Mouse (Mus musculus) midbrain, postnatal 0 days (tissue): ENCODE measurements around the gene Mxra7. TPM values are rescaled to one million over a fixed set of nuclear protein-coding genes. Genes with fewer than 3 reads are reported as not detected.

Source experiments
- ATAC-seq: fragments of 200-750 bp; cut with Nextera tagmentation; 2 replicates; pipeline ENCODE4 v1.8.0; 2017; ENCODE audit warnings: moderate number of reproducible peaks, mild to moderate bottlenecking, moderate TSS enrichment, moderate library complexity; ENCODE audit not compliant: low FRiP score
- DNase-seq: peaks from one replicate; pipeline ENCODE4 v3.0.0-alpha.2; 2015; ENCODE audit warnings: low spot score
- H3K27ac ChIP-seq: fragments of 300-500 bp; sonication (generic); 2 replicates; pipeline ENCODE4 v1.5.1; 2014; ENCODE audit warnings: low read depth, mild to moderate bottlenecking, low read length, mixed read lengths
- H3K27me3 ChIP-seq: fragments of 300-500 bp; sonication (generic); 2 replicates; pipeline ENCODE4 v1.6.1; 2014; ENCODE audit warnings: low read length, control low read depth, mixed read lengths; ENCODE audit not compliant: insufficient read depth
- H3K36me3 ChIP-seq: fragments of 300-500 bp; sonication (generic); 2 replicates; pipeline ENCODE4 v1.6.1; 2014; ENCODE audit warnings: low read length, control low read depth, mixed read lengths; ENCODE audit not compliant: insufficient read depth
- H3K4me1 ChIP-seq: fragments of 300-500 bp; sonication (generic); 2 replicates; pipeline ENCODE4 v1.6.1; 2014; ENCODE audit warnings: mild to moderate bottlenecking, control low read depth, antibody characterized with exemption, low read length, mixed read lengths; ENCODE audit not compliant: insufficient read depth
- H3K4me2 ChIP-seq: fragments of 300-500 bp; sonication (generic); 2 replicates; pipeline ENCODE4 v1.6.1; 2014; ENCODE audit warnings: low read depth, mild to moderate bottlenecking, low read length, mixed read lengths; ENCODE audit not compliant: poor library complexity, severe bottlenecking
- H3K4me3 ChIP-seq: fragments of 300-500 bp; sonication (generic); 2 replicates; pipeline ENCODE4 v1.5.1; 2014; ENCODE audit warnings: low read depth, mild to moderate bottlenecking, low read length, moderate library complexity
- H3K9ac ChIP-seq: fragments of 300-500 bp; sonication (generic); replicated peaks from 2 replicates; pipeline ENCODE4 v1.6.1; 2014; ENCODE audit warnings: mild to moderate bottlenecking, low read length, moderate library complexity, mixed read lengths; ENCODE audit not compliant: poor library complexity, severe bottlenecking
- H3K9me3 ChIP-seq: fragments of 300-500 bp; sonication (generic); 2 replicates; pipeline ENCODE4 v1.6.1; 2016; ENCODE audit warnings: low read length, control low read depth
- CTCF ChIP-seq: IDR thresholded peaks from 2 replicates; pipeline ENCODE4 v1.5.1; 2016; ENCODE audit warnings: antibody characterized with exemption, mild to moderate bottlenecking
- WGBS: fragments of 180-500 bp; shearing (Covaris S2); extraction: QIAGEN DNeasy Blood & Tissue Kit; methylation state at CpG from one replicate; pipeline ENCODE4 v1.1.7; 2014; 5-methylcytosine and 5-hydroxymethylcytosine counted together
- polyA plus RNA-seq: library from polyadenylated mRNA; unstranded; fragments of >200 nt; fragmentation: Nextera tagmentation; extraction: Ambion mirVana; gene quantifications from 2 replicates; pipeline ENCODE4 v1.2.1, GENCODE M21; 2015
- total RNA-seq: library from RNA; depleted of rRNA; stranded (reverse); fragments of >200 nt; gene quantifications from 2 replicates; pipeline ENCODE4 v1.2.3, GENCODE M21; 2014

The Mxra7 gene
- total and polyA plus RNA-seq, 2 experiments from 2014 or later, result 23.3 to 32.1 TPM

GRCm38 (mm10) chr11:116817567-116817966 is 10.3 kb downstream of the Mxra7 start:
- Histone ChIP-seq H3K27ac (no peak overlapping the region), H3K27me3 (no peaks in the 10 kb centered on the region), H3K9me3 (no peaks in the 10 kb centered on the region), H3K9ac (no peak overlapping the region), H3K36me3 (no peaks in the 10 kb centered on the region), H3K4me1 (peaks cover 11% of the 10 kb centered on the region), H3K4me2 (no peak overlapping the region), H3K4me3 (no peak overlapping the region)
- ATAC-seq (no peak), DNase-seq (no peak)
- WGBS, result 95% methylated on average over 5 of the region's 5 CpGs
- TF ChIP-seq CTCF, result no peak

GRCm38 (mm10) chr11:116816769-116817168 is 11.1 kb downstream of the Mxra7 start:
- H3K9ac ChIP-seq, result no peak overlapping the region
- H3K27me3 ChIP-seq, result no peaks in the 10 kb centered on the region
- H3K4me1 ChIP-seq, result peaks cover 12% of the 10 kb centered on the region
- 91% methylated on average over 5 of the region's 5 CpGs for WGBS
- H3K4me3 ChIP-seq, result no peak overlapping the region
- no peaks in the 10 kb centered on the region for H3K9me3 ChIP-seq
- no peaks in the 10 kb centered on the region for H3K36me3 ChIP-seq
- no peak overlapping the region for H3K27ac ChIP-seq
- TF ChIP-seq CTCF, result no peak
- H3K4me2 ChIP-seq, result no peak overlapping the region
- DNase-seq, result no peak
- ATAC-seq, result no peak

GRCm38 (mm10) chr11:116814884-116815415 is 12.9 kb downstream of the Mxra7 start:
- Histone ChIP-seq H3K27me3 (no peaks in the 10 kb centered on the region), H3K4me1 (peaks cover 22% of the 10 kb centered on the region), H3K27ac (peak overlapping the region; percentile 52), H3K9me3 (no peaks in the 10 kb centered on the region), H3K9ac (no peak overlapping the region), H3K4me2 (no peak overlapping the region), H3K36me3 (no peaks in the 10 kb centered on the region), H3K4me3 (no peak overlapping the region)
- TF ChIP-seq CTCF, result no peak
- 18% methylated on average over 7 of the region's 7 CpGs for WGBS
- DNase-seq (no peak), ATAC-seq (no peak)

- H3K4me2 ChIP-seq, result no peak overlapping the region
- H3K27me3 ChIP-seq, result no peaks in the 10 kb centered on the region
- H3K4me1 ChIP-seq, result peaks cover 22% of the 10 kb centered on the region
- WGBS, result 6% methylated on average over 20 of the region's 20 CpGs
- TF ChIP-seq CTCF, result peak; percentile 14
- no peak overlapping the region for H3K4me3 ChIP-seq
- H3K9ac ChIP-seq, result no peak overlapping the region
- peak; percentile 83 for DNase-seq
- peak overlapping the region; percentile 77 for H3K27ac ChIP-seq
- no peaks in the 10 kb centered on the region for H3K9me3 ChIP-seq
- ATAC-seq, result no peak
- H3K36me3 ChIP-seq, result no peaks in the 10 kb centered on the region
These were observed 13.6 kb downstream of the Mxra7 start for GRCm38 (mm10) chr11:116814076-116814883.

- Histone ChIP-seq H3K4me3 (no peak overlapping the region), H3K4me2 (no peak overlapping the region), H3K36me3 (no peaks in the 10 kb centered on the region), H3K4me1 (peaks cover 22% of the 10 kb centered on the region), H3K27ac (peak overlapping the region; percentile 77; the same call in 1 of the 2 replicates), H3K9ac (no peak overlapping the region), H3K27me3 (no peaks in the 10 kb centered on the region), H3K9me3 (no peaks in the 10 kb centered on the region)
- no peak for TF ChIP-seq CTCF
- no peak for DNase-seq
- 57% methylated on average over 13 of the region's 13 CpGs for WGBS
- ATAC-seq, result no peak
These were observed 14.2 kb downstream of the Mxra7 start for GRCm38 (mm10) chr11:116813610-116814009.
